Mouse (Mus musculus): ENCODE results near the gene Gm11562.

GRCm38 (mm10) chr11:99609126-99609525 lies 11.1 kb downstream of the Gm11562 start:
- no peak for TF ChIP-seq CTCF (conservative IDR thresholded peaks at IDR 0.05; ENCODE audit: low read length)
- no peak for TF ChIP-seq POU5F1 (IDR thresholded peaks at IDR 0.05; ENCODE audit: borderline replicate concordance, low read length)
